Mouse (Mus musculus): Measurements from ENCODE around the gene Scarb2.

DNA sequence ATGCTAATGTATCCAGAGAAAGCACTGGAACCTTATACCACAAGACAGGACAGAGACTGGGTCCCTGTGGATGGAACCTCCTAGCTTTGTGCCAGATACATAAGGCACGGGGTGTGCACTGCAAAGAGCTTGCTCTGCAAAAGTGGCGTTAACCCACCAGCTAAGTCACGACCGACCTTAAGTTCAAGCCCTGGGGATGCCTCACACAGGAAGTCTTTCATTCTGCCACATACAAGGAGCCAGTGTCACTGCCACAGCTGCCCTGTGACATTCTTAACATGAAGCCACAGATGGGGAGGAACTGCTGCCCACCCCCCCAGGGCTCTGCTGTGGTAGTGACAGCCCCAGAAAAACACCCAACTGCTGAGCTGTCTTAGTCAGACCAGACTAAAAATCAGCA is 15.9 kb downstream of the Scarb2 start:
- TF ChIP-seq POLR2A (IDR thresholded peaks at IDR 0.05; ENCODE audit: borderline replicate concordance, extremely low read depth, low read depth, low read length) (no peak), CTCF (IDR thresholded peaks at IDR 0.05; ENCODE audit: insufficient read depth, low read length) (no peak)

Data from lung, adult 2 months (tissue).